Mouse (Mus musculus) limb, embryonic 13.5 days (tissue): ENCODE measurements around the gene Pdpr. TPM values are rescaled to one million over a fixed set of nuclear protein-coding genes. Genes with fewer than 3 reads are reported as not detected.

Source experiments
- ATAC-seq: fragments of 200-750 bp; cut with Nextera tagmentation; 2 replicates; pipeline ENCODE4 v1.8.0; 2017; ENCODE audit warnings: low read depth, moderate number of reproducible peaks, moderate TSS enrichment; ENCODE audit not compliant: low FRiP score
- H3K27ac ChIP-seq: fragments of 300-500 bp; sonication (generic); 2 replicates; pipeline ENCODE4 v1.5.1; 2015; ENCODE audit warnings: inconsistent platforms, mild to moderate bottlenecking, moderate library complexity
- H3K27me3 ChIP-seq: fragments of 300-500 bp; sonication (generic); 2 replicates; pipeline ENCODE4 v1.6.1; 2015; ENCODE audit warnings: mild to moderate bottlenecking, inconsistent platforms
- H3K36me3 ChIP-seq: fragments of 300-500 bp; sonication (generic); 2 replicates; pipeline ENCODE4 v1.6.1; 2015; ENCODE audit warnings: inconsistent platforms, mild to moderate bottlenecking, moderate library complexity
- H3K4me1 ChIP-seq: fragments of 300-500 bp; sonication (generic); 2 replicates; pipeline ENCODE4 v1.6.1; 2015; ENCODE audit warnings: inconsistent platforms
- H3K4me2 ChIP-seq: fragments of 300-500 bp; sonication (generic); replicated peaks from 2 replicates; pipeline ENCODE4 v1.6.1; 2015; ENCODE audit warnings: inconsistent platforms, mild to moderate bottlenecking, moderate library complexity
- H3K4me3 ChIP-seq: fragments of 300-500 bp; sonication (generic); 2 replicates; pipeline ENCODE4 v1.5.1; 2015; ENCODE audit warnings: moderate library complexity, mild to moderate bottlenecking, inconsistent platforms
- H3K9ac ChIP-seq: fragments of 300-500 bp; sonication (generic); 2 replicates; pipeline ENCODE4 v1.6.1; 2015; ENCODE audit warnings: mild to moderate bottlenecking, inconsistent platforms
- H3K9me3 ChIP-seq: fragments of 300-500 bp; sonication (generic); 2 replicates; pipeline ENCODE4 v1.6.1; 2016; ENCODE audit warnings: inconsistent platforms
- whole genome bisulfite sequencing: fragments of 180-500 bp; shearing (Covaris S2); methylation state at CpG from one replicate; pipeline ENCODE4 v1.1.7; 2015; 5-methylcytosine and 5-hydroxymethylcytosine counted together
- polyA plus RNA-seq: library from polyadenylated mRNA; unstranded; fragments of >200 nt; fragmentation: Nextera tagmentation; extraction: Ambion mirVana; gene quantifications from 2 replicates; pipeline ENCODE4 v1.2.1, GENCODE M21; 2015

The Pdpr gene
- polyA plus RNA-seq = 11.4 and 12.8 TPM in 2 replicates

- peak within 1 kb of the TSS; percentile 76 for H3K9ac ChIP-seq
- peaks cover 7% of the 10 kb centered on the region for H3K4me1 ChIP-seq
- 7% methylated on average over 51 of the region's 72 CpGs for WGBS
- peak within 1 kb of the TSS; percentile 83 for H3K4me2 ChIP-seq
- H3K9me3 ChIP-seq = no peaks in the 10 kb centered on the region
- no peak within 1 kb of the TSS; the same call in 1 of the 2 replicates for H3K27ac ChIP-seq
- ATAC-seq = peak; percentile 93; the same call in 1 of the 2 replicates
- H3K4me3 ChIP-seq = peak within 1 kb of the TSS; percentile 63
- H3K36me3 ChIP-seq = no peaks in the 10 kb centered on the region
- no peaks in the 10 kb centered on the region for H3K27me3 ChIP-seq
Observed at GRCm38 (mm10) chr8:111093865-111094718, at the start of gene Pdpr. Gene Pdpr, plus strand, starts transcription at chr8:111094630.

DNA sequence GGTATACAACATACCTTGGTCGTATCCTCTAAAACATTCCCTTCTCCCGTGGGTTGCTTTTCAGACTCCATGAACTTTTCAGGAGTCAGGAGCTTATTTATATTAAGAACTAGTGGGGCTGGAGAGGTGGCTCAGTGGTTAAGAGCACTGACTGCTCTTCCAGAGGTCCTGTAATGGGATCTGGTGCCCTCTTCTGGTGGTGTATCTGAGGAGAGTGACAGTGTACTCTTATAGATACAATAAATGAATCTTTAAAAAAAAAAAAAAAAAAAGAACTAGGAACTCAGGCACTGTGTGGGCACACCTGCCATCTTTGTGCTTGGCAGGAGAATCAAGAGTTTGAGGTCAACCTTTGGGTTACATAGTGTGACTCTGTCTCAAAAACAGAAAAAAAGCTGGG is 45.7 kb upstream of the Pdpr start:
- Histone ChIP-seq H3K36me3 (peaks cover 99% of the 10 kb centered on the region), H3K27ac (no peak overlapping the region), H3K9ac (no peak overlapping the region), H3K4me3 (no peak overlapping the region), H3K9me3 (no peaks in the 10 kb centered on the region), H3K4me1 (no peaks in the 10 kb centered on the region), H3K27me3 (no peaks in the 10 kb centered on the region), H3K4me2 (no peak overlapping the region)
- 94% methylated on average over 2 of the region's 2 CpGs for WGBS
- no peak for ATAC-seq

DNA sequence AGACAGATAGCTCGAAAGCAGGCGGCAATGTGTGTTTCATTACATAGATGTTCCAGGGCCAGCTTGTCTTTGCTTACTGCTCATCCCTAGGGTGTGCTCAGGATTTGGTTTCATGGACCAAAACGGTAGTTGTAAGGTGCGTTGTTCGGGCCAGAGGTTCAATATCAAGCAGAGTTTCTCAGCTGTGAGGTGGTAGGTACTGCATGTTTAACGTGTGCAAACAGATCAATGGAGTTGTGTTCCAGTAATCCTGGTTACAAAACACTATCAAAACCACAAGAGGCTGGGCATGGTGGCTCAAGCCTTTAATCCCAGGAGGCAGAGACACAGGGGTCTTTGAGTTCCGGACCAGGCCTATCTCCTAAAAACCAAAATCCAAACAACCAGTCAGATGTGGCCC is 45.3 kb upstream of the Pdpr start:
- H3K27ac ChIP-seq = no peak overlapping the region
- peaks cover 99% of the 10 kb centered on the region for H3K36me3 ChIP-seq
- no peak overlapping the region for H3K4me2 ChIP-seq
- no peaks in the 10 kb centered on the region for H3K9me3 ChIP-seq
- 91% methylated on average over 7 of the region's 7 CpGs for WGBS
- no peak overlapping the region for H3K4me3 ChIP-seq
- H3K4me1 ChIP-seq = no peaks in the 10 kb centered on the region
- ATAC-seq = no peak
- H3K9ac ChIP-seq = no peak overlapping the region
- no peaks in the 10 kb centered on the region for H3K27me3 ChIP-seq

GRCm38 (mm10) chr8:111053827-111054518 is 40.5 kb upstream of the Pdpr start:
- no peaks in the 10 kb centered on the region for H3K9me3 ChIP-seq
- H3K4me1 ChIP-seq = peaks cover 13% of the 10 kb centered on the region
- no peak overlapping the region for H3K4me3 ChIP-seq
- peaks cover 77% of the 10 kb centered on the region for H3K36me3 ChIP-seq
- WGBS = 92% methylated on average over 12 of the region's 12 CpGs
- no peak overlapping the region for H3K9ac ChIP-seq
- ATAC-seq = no peak
- H3K27ac ChIP-seq = no peak overlapping the region
- H3K4me2 ChIP-seq = no peak overlapping the region
- no peaks in the 10 kb centered on the region for H3K27me3 ChIP-seq

DNA sequence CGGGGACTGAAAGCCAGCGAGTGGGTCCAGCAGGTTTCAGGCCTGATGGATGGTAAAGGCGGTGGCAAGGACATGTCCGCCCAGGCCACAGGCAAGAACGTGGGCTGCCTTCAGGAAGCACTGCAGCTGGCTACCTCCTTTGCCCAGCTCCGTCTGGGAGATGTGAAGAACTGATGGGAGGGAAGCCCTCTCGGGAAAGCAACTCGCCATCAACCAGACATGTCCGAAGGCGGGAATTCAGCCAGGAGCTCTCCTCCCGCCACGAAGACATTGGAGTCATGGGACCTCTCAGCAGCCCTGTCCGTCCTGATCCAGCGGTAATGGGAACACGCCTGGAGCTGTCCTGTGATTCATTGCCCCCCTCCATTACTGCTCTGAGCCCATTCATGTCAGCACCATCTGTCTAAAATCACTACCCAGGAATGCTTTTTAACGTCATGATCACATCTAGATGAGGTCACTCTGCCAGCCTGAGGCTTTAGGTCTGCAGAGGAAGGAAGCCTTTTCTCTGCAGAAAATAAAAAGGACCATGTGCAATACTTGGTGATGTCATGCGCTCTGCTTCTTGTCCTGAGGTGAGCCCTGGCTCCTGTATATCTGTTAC is 39.3 kb upstream of the Pdpr start:
- WGBS = 91% methylated on average over 17 of the region's 17 CpGs
- H3K36me3 ChIP-seq = peaks cover 66% of the 10 kb centered on the region

GRCm38 (mm10) chr8:111055661-111056060 is 38.8 kb upstream of the Pdpr start:
- no peak overlapping the region for H3K27ac ChIP-seq
- H3K4me1 ChIP-seq = peaks cover 16% of the 10 kb centered on the region
- 67% methylated on average over 2 of the region's 2 CpGs for WGBS
- H3K9me3 ChIP-seq = no peaks in the 10 kb centered on the region
- no peaks in the 10 kb centered on the region for H3K27me3 ChIP-seq
- H3K36me3 ChIP-seq = peaks cover 60% of the 10 kb centered on the region
- no peak overlapping the region for H3K9ac ChIP-seq
- no peak overlapping the region; the same call in 1 of the 2 replicates for H3K4me2 ChIP-seq
- peak overlapping the region; percentile 97 for H3K4me3 ChIP-seq
- no peak for ATAC-seq

More for the DNA sequence above, 39.3 kb upstream of the Pdpr start:
- Histone ChIP-seq H3K27ac (no peak overlapping the region), H3K9me3 (no peaks in the 10 kb centered on the region), H3K4me1 (peaks cover 14% of the 10 kb centered on the region), H3K4me2 (no peak overlapping the region), H3K27me3 (no peaks in the 10 kb centered on the region), H3K4me3 (no peak overlapping the region), H3K9ac (no peak overlapping the region)
- no peak for ATAC-seq

DNA sequence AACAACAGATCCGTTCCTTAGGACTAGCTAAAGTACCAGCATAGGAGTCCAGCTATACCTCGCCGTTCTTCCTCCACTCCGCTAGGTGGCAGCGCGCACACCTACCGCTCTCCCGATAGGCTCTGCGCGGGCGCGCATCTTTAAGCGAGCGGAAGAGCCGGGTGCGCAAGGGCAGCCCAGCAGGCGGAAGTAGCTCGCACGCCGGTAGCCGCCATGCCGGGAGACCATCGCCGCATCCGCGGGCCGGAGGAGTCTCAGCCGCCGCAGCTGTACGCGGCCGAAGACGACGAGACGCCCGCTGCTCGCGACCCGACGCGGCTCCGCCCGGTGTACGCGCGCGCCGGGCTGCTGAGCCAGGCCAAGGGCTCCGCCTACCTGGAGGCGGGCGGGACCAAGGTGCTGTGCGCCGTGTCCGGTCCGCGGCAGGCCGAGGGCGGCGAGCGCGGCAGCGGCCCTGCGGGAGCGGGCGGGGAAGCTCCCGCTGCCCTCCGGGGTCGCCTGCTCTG is 38.2 kb upstream of the Pdpr start, which contains the start of gene Exosc6:
Gene Exosc6 (plus strand): TSS at position 182 of the 506 bp plus-strand sequence.
- peaks cover 55% of the 10 kb centered on the region for H3K36me3 ChIP-seq
- under 1% methylated on average over 68 of the region's 68 CpGs for WGBS
- H3K27ac ChIP-seq = peak within 1 kb of the TSS; percentile 80
- H3K4me1 ChIP-seq = peaks cover 22% of the 10 kb centered on the region
- H3K27me3 ChIP-seq = no peaks in the 10 kb centered on the region
- H3K4me2 ChIP-seq = peak within 1 kb of the TSS; percentile 99
- peak within 1 kb of the TSS; percentile 97 for H3K4me3 ChIP-seq
- peak within 1 kb of the TSS; percentile 94 for H3K9ac ChIP-seq
- ATAC-seq = peak; percentile 94
- H3K9me3 ChIP-seq = no peaks in the 10 kb centered on the region

GRCm38 (mm10) chr8:111056691-111057293 is 37.6 kb upstream of the Pdpr start:
- no peaks in the 10 kb centered on the region for H3K27me3 ChIP-seq
- H3K27ac ChIP-seq = peak overlapping the region; percentile 80
- peaks cover 49% of the 10 kb centered on the region for H3K36me3 ChIP-seq
- peak overlapping the region; percentile 97 for H3K4me3 ChIP-seq
- under 1% methylated on average over 60 of the region's 63 CpGs for WGBS
- H3K9ac ChIP-seq = peak overlapping the region; percentile 94
- peak; percentile 62 for ATAC-seq
- no peaks in the 10 kb centered on the region for H3K9me3 ChIP-seq
- peaks cover 27% of the 10 kb centered on the region for H3K4me1 ChIP-seq
- peak overlapping the region; percentile 99 for H3K4me2 ChIP-seq

GRCm38 (mm10) chr8:111058946-111059572 is 35.4 kb upstream of the Pdpr start:
- Histone ChIP-seq H3K4me2 (no peak overlapping the region), H3K9ac (no peak overlapping the region), H3K4me3 (no peak overlapping the region), H3K27ac (no peak overlapping the region), H3K27me3 (no peaks in the 10 kb centered on the region), H3K9me3 (no peaks in the 10 kb centered on the region), H3K36me3 (peaks cover 26% of the 10 kb centered on the region), H3K4me1 (peaks cover 32% of the 10 kb centered on the region)
- no peak for ATAC-seq
- WGBS = 50% methylated on average over 2 of the region's 2 CpGs

DNA sequence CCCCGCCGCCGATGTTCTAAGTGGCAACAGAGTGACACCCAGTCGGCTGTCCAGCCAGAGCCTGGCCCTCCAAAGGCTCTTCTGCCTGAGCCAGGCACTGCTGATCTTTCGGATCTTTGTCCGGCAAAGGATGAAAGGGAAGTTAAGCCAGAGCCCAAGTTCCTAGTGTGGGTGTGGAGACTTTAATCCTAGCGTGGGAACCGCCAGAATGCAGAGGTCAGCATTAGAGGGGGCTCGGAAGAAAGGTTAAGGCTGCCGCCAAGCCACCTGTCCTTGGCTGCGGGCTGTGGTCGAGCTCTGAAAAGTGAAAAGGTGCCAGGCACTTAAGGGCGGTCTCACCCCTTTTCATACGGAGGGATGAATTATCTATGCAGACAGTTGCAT is 32.8 kb upstream of the Pdpr start:
- ATAC-seq = no peak
- peak overlapping the region; percentile 29; the same call in 1 of the 2 replicates for H3K27ac ChIP-seq
- no peaks in the 10 kb centered on the region for H3K9me3 ChIP-seq
- H3K36me3 ChIP-seq = peaks cover 9% of the 10 kb centered on the region; the same call in 1 of the 2 replicates
- H3K4me2 ChIP-seq = peak overlapping the region; percentile 83
- H3K4me1 ChIP-seq = peaks cover 32% of the 10 kb centered on the region
- H3K27me3 ChIP-seq = no peaks in the 10 kb centered on the region
- H3K4me3 ChIP-seq = peak overlapping the region; percentile 68
- WGBS = under 1% methylated on average over 14 of the region's 14 CpGs
- H3K9ac ChIP-seq = peak overlapping the region; percentile 64
